Mouse (Mus musculus): ENCODE results near the gene Fndc3b. TPM values are rescaled to one million over a fixed set of nuclear protein-coding genes. Genes with fewer than 3 reads are reported as not detected.

Fndc3b gene
- polyA plus RNA-seq, 1 experiment from 2014 or later, result 6.7 TPM

- no peaks in the 10 kb centered on the region for H3K27me3 ChIP-seq (replicated peaks; ENCODE audit: control insufficient read depth, insufficient read depth, low read length)
- no peak overlapping the region for H3K4me2 ChIP-seq (ENCODE audit: low read length)
- no peak overlapping the region for H3K4me3 ChIP-seq (replicated peaks; ENCODE audit: low read length)
- H3K4me1 ChIP-seq (replicated peaks; ENCODE audit: control insufficient read depth, insufficient read depth, low read length), result no peaks in the 10 kb centered on the region
- ATAC-seq, result no peak
- WGBS, result 94% methylated on average over 6 of the region's 6 CpGs
- H3K27ac ChIP-seq (ENCODE audit: low read length), result no peak overlapping the region
- H3K9me3 ChIP-seq (ENCODE audit: control insufficient read depth, low read length), result no peaks in the 10 kb centered on the region
- no peaks in the 10 kb centered on the region for H3K36me3 ChIP-seq (ENCODE audit: control insufficient read depth, insufficient read depth)
- H3K9ac ChIP-seq (replicated peaks; ENCODE audit: low read depth, low read length), result no peak overlapping the region
Measured at GRCm38 (mm10) chr3:27698671-27699070, 12.4 kb downstream of the Fndc3b start.

- Histone ChIP-seq H3K27ac (ENCODE audit: low read length) (no peak overlapping the region), H3K27me3 (replicated peaks; ENCODE audit: control insufficient read depth, insufficient read depth, low read length) (no peaks in the 10 kb centered on the region), H3K4me1 (replicated peaks; ENCODE audit: control insufficient read depth, insufficient read depth, low read length) (no peaks in the 10 kb centered on the region), H3K36me3 (ENCODE audit: control insufficient read depth, insufficient read depth) (no peaks in the 10 kb centered on the region), H3K9ac (replicated peaks; ENCODE audit: low read depth, low read length) (no peak overlapping the region), H3K9me3 (ENCODE audit: control insufficient read depth, low read length) (no peaks in the 10 kb centered on the region), H3K4me2 (ENCODE audit: low read length) (no peak overlapping the region), H3K4me3 (replicated peaks; ENCODE audit: low read length) (no peak overlapping the region)
- ATAC-seq, result no peak
- WGBS, result 85% methylated on average over 5 of the region's 5 CpGs
Measured at GRCm38 (mm10) chr3:27696449-27696797, 14.7 kb downstream of the Fndc3b start.

GRCm38 (mm10) chr3:27695612-27696448 lies 15.3 kb downstream of the Fndc3b start:
- ATAC-seq, result no peak
- H3K27ac ChIP-seq (ENCODE audit: low read length), result no peak overlapping the region
- H3K4me1 ChIP-seq (replicated peaks; ENCODE audit: control insufficient read depth, insufficient read depth, low read length), result no peaks in the 10 kb centered on the region
- no peak overlapping the region for H3K4me3 ChIP-seq (replicated peaks; ENCODE audit: low read length)
- H3K4me2 ChIP-seq (ENCODE audit: low read length), result no peak overlapping the region
- H3K9me3 ChIP-seq (ENCODE audit: control insufficient read depth, low read length), result no peaks in the 10 kb centered on the region
- 77% methylated on average over 16 of the region's 16 CpGs for WGBS
- H3K27me3 ChIP-seq (replicated peaks; ENCODE audit: control insufficient read depth, insufficient read depth, low read length), result no peaks in the 10 kb centered on the region
- H3K36me3 ChIP-seq (ENCODE audit: control insufficient read depth, insufficient read depth), result no peaks in the 10 kb centered on the region
- no peak overlapping the region for H3K9ac ChIP-seq (replicated peaks; ENCODE audit: low read depth, low read length)

- no peak overlapping the region for H3K27ac ChIP-seq (ENCODE audit: low read length)
- no peak overlapping the region for H3K4me3 ChIP-seq (replicated peaks; ENCODE audit: low read length)
- H3K4me2 ChIP-seq (ENCODE audit: low read length), result no peak overlapping the region
- ATAC-seq, result no peak
- no peaks in the 10 kb centered on the region for H3K9me3 ChIP-seq (ENCODE audit: control insufficient read depth, low read length)
- H3K9ac ChIP-seq (replicated peaks; ENCODE audit: low read depth, low read length), result no peak overlapping the region
- peaks cover 2% of the 10 kb centered on the region; the same call in 1 of the 2 replicates for H3K4me1 ChIP-seq (replicated peaks; ENCODE audit: control insufficient read depth, insufficient read depth, low read length)
- no peaks in the 10 kb centered on the region for H3K36me3 ChIP-seq (ENCODE audit: control insufficient read depth, insufficient read depth)
- H3K27me3 ChIP-seq (replicated peaks; ENCODE audit: control insufficient read depth, insufficient read depth, low read length), result no peaks in the 10 kb centered on the region
- WGBS, result 79% methylated on average over 10 of the region's 10 CpGs
Measured at GRCm38 (mm10) chr3:27694586-27694985, 16.5 kb downstream of the Fndc3b start.

GRCm38 (mm10) chr3:27694111-27694510 lies 17.0 kb downstream of the Fndc3b start:
- H3K4me2 ChIP-seq (ENCODE audit: low read length), result no peak overlapping the region
- 89% methylated on average over 5 of the region's 5 CpGs for WGBS
- no peak overlapping the region for H3K27ac ChIP-seq (ENCODE audit: low read length)
- H3K4me3 ChIP-seq (replicated peaks; ENCODE audit: low read length), result no peak overlapping the region
- H3K9me3 ChIP-seq (ENCODE audit: control insufficient read depth, low read length), result no peaks in the 10 kb centered on the region
- peaks cover 7% of the 10 kb centered on the region; the same call in 1 of the 2 replicates for H3K4me1 ChIP-seq (replicated peaks; ENCODE audit: control insufficient read depth, insufficient read depth, low read length)
- no peaks in the 10 kb centered on the region for H3K36me3 ChIP-seq (ENCODE audit: control insufficient read depth, insufficient read depth)
- H3K9ac ChIP-seq (replicated peaks; ENCODE audit: low read depth, low read length), result no peak overlapping the region
- ATAC-seq, result no peak
- H3K27me3 ChIP-seq (replicated peaks; ENCODE audit: control insufficient read depth, insufficient read depth, low read length), result no peaks in the 10 kb centered on the region

GRCm38 (mm10) chr3:27691486-27692160 lies 19.5 kb downstream of the Fndc3b start:
- no peaks in the 10 kb centered on the region for H3K36me3 ChIP-seq (ENCODE audit: control insufficient read depth, insufficient read depth)
- 88% methylated on average over 9 of the region's 9 CpGs for WGBS
- no peak overlapping the region for H3K4me2 ChIP-seq (ENCODE audit: low read length)
- no peaks in the 10 kb centered on the region for H3K27me3 ChIP-seq (replicated peaks; ENCODE audit: control insufficient read depth, insufficient read depth, low read length)
- no peak for ATAC-seq
- H3K4me3 ChIP-seq (replicated peaks; ENCODE audit: low read length), result no peak overlapping the region
- no peaks in the 10 kb centered on the region for H3K9me3 ChIP-seq (ENCODE audit: control insufficient read depth, low read length)
- H3K4me1 ChIP-seq (replicated peaks; ENCODE audit: control insufficient read depth, insufficient read depth, low read length), result peaks cover 7% of the 10 kb centered on the region; the same call in 1 of the 2 replicates
- H3K9ac ChIP-seq (replicated peaks; ENCODE audit: low read depth, low read length), result no peak overlapping the region
- H3K27ac ChIP-seq (ENCODE audit: low read length), result no peak overlapping the region

GRCm38 (mm10) chr3:27690030-27690429 lies 21.1 kb downstream of the Fndc3b start:
- Histone ChIP-seq H3K4me2 (ENCODE audit: low read length) (no peak overlapping the region), H3K9me3 (ENCODE audit: control insufficient read depth, low read length) (no peaks in the 10 kb centered on the region), H3K4me1 (replicated peaks; ENCODE audit: control insufficient read depth, insufficient read depth, low read length) (peaks cover 7% of the 10 kb centered on the region; the same call in 1 of the 2 replicates), H3K27me3 (replicated peaks; ENCODE audit: control insufficient read depth, insufficient read depth, low read length) (no peaks in the 10 kb centered on the region), H3K4me3 (replicated peaks; ENCODE audit: low read length) (no peak overlapping the region), H3K9ac (replicated peaks; ENCODE audit: low read depth, low read length) (no peak overlapping the region), H3K27ac (ENCODE audit: low read length) (no peak overlapping the region), H3K36me3 (ENCODE audit: control insufficient read depth, insufficient read depth) (no peaks in the 10 kb centered on the region)
- WGBS, result 55% methylated on average over 6 of the region's 6 CpGs
- ATAC-seq, result peak; percentile 36; the same call in 1 of the 2 replicates

- ATAC-seq, result no peak
- Histone ChIP-seq H3K4me1 (replicated peaks; ENCODE audit: control insufficient read depth, insufficient read depth, low read length) (peaks cover 7% of the 10 kb centered on the region; the same call in 1 of the 2 replicates), H3K27ac (ENCODE audit: low read length) (no peak overlapping the region)
Measured at GRCm38 (mm10) chr3:27689149-27689865, 21.8 kb downstream of the Fndc3b start.

More at GRCm38 (mm10) chr3:27689149-27689865, 21.8 kb downstream of the Fndc3b start:
- H3K4me2 ChIP-seq (ENCODE audit: low read length), result no peak overlapping the region
- H3K27me3 ChIP-seq (replicated peaks; ENCODE audit: control insufficient read depth, insufficient read depth, low read length), result no peaks in the 10 kb centered on the region
- H3K9ac ChIP-seq (replicated peaks; ENCODE audit: low read depth, low read length), result no peak overlapping the region
- 70% methylated on average over 12 of the region's 12 CpGs for WGBS
- no peaks in the 10 kb centered on the region for H3K36me3 ChIP-seq (ENCODE audit: control insufficient read depth, insufficient read depth)
- no peaks in the 10 kb centered on the region for H3K9me3 ChIP-seq (ENCODE audit: control insufficient read depth, low read length)
- H3K4me3 ChIP-seq (replicated peaks; ENCODE audit: low read length), result no peak overlapping the region

Measured in forebrain, embryonic 16.5 days (tissue).